Mouse (Mus musculus) right cerebral cortex, postnatal 36 days (tissue): ENCODE results near the gene Prlr.

Source experiments
- DNase-seq, 2 experiments: peaks; one replicate each; pipeline ENCODE4 v3.0.0; 2022; ENCODE audit warnings: low spot score in 2 of 2, mixed read lengths in 1 of 2

The Prlr gene

GRCm38 (mm10) chr15:10228636-10229035 is 51.6 kb downstream of the Prlr start:
- DNase-seq, result no peak

- no peak for DNase-seq
Measured at GRCm38 (mm10) chr15:10235977-10236376, 58.9 kb downstream of the Prlr start.

- no peak for DNase-seq
Measured at GRCm38 (mm10) chr15:10236812-10237211, 59.8 kb downstream of the Prlr start.

GRCm38 (mm10) chr15:10238454-10238853 is 61.4 kb downstream of the Prlr start:
- no peak for DNase-seq

GRCm38 (mm10) chr15:10240228-10240795 is 63.3 kb downstream of the Prlr start:
- no peak for DNase-seq

- DNase-seq, result no peak
Measured at GRCm38 (mm10) chr15:10242250-10242649, 65.2 kb downstream of the Prlr start.

GRCm38 (mm10) chr15:10249285-10249684 is 72.2 kb downstream of the Prlr start:
- no peak for DNase-seq

- no peak for DNase-seq
Measured at GRCm38 (mm10) chr15:10250784-10251183, 73.7 kb downstream of the Prlr start.

GRCm38 (mm10) chr15:10252526-10252925 is 75.5 kb downstream of the Prlr start:
- no peak for DNase-seq

- DNase-seq, result no peak
Measured at GRCm38 (mm10) chr15:10262219-10262618, 85.2 kb downstream of the Prlr start.

- DNase-seq, result no peak
Measured at GRCm38 (mm10) chr15:10262641-10263040, 85.6 kb downstream of the Prlr start.

- no peak for DNase-seq
Measured at GRCm38 (mm10) chr15:10263420-10263819, 86.4 kb downstream of the Prlr start.

GRCm38 (mm10) chr15:10264885-10265284 is 87.8 kb downstream of the Prlr start:
- DNase-seq, result no peak

GRCm38 (mm10) chr15:10267251-10267650 is 90.2 kb downstream of the Prlr start:
- no peak for DNase-seq

- no peak for DNase-seq
Measured at GRCm38 (mm10) chr15:10276386-10276785, 99.3 kb downstream of the Prlr start.

GRCm38 (mm10) chr15:10277461-10277860 is 100.4 kb downstream of the Prlr start:
- DNase-seq, result no peak

- no peak for DNase-seq
Measured at GRCm38 (mm10) chr15:10281546-10281945, 104.5 kb downstream of the Prlr start.

GRCm38 (mm10) chr15:10283661-10284060 is 106.6 kb downstream of the Prlr start:
- DNase-seq, result no peak

- no peak for DNase-seq
Measured at GRCm38 (mm10) chr15:10296570-10296969, 119.5 kb downstream of the Prlr start.

GRCm38 (mm10) chr15:10298058-10298457 is 121.0 kb downstream of the Prlr start:
- DNase-seq, result no peak

- no peak for DNase-seq
Measured at GRCm38 (mm10) chr15:10299467-10299866, 122.4 kb downstream of the Prlr start.

GRCm38 (mm10) chr15:10306461-10306860 is 129.4 kb downstream of the Prlr start:
- no peak for DNase-seq

GRCm38 (mm10) chr15:10311826-10312225 is 134.8 kb downstream of the Prlr start:
- DNase-seq, result no peak
